Mouse (Mus musculus) cerebellum, adult 11 months (tissue): ENCODE measurements around the gene Hlcs.

Source experiments
- DNase-seq: peaks from one replicate; pipeline ENCODE4 v3.0.0; 2022

The Hlcs gene

GRCm38 (mm10) chr16:94327781-94328711, 14.7 kb upstream of the Hlcs start, which contains the start of gene Ripply3:
Gene Ripply3, plus strand, starts transcription at chr16:94328420.
- no peak for DNase-seq

GRCm38 (mm10) chr16:94326008-94326407, 12.6 kb upstream of the Hlcs start:
- no peak for DNase-seq

- no peak for DNase-seq
Measured at GRCm38 (mm10) chr16:94323681-94324080, 10.3 kb upstream of the Hlcs start.

GRCm38 (mm10) chr16:94320223-94320622, 6.9 kb upstream of the Hlcs start:
- no peak for DNase-seq

GRCm38 (mm10) chr16:94317752-94318151, 4.4 kb upstream of the Hlcs start:
- no peak for DNase-seq

GRCm38 (mm10) chr16:94315215-94315614, 1.8 kb upstream of the Hlcs start:
- no peak for DNase-seq

GRCm38 (mm10) chr16:94314626-94315025, 1.3 kb upstream of the Hlcs start:
- DNase-seq: no peak

- DNase-seq: peak; percentile 90
Measured at GRCm38 (mm10) chr16:94312663-94313228, 625 bp downstream of the Hlcs start.

- no peak for DNase-seq
Measured at GRCm38 (mm10) chr16:94311931-94312330, 1.4 kb downstream of the Hlcs start.

GRCm38 (mm10) chr16:94311416-94311815, 2.0 kb downstream of the Hlcs start:
- no peak for DNase-seq

GRCm38 (mm10) chr16:94309025-94309424, 4.3 kb downstream of the Hlcs start:
- DNase-seq: no peak

- no peak for DNase-seq
Measured at GRCm38 (mm10) chr16:94307942-94308341, 5.4 kb downstream of the Hlcs start.

GRCm38 (mm10) chr16:94307526-94307925, 5.8 kb downstream of the Hlcs start:
- peak; percentile 54 for DNase-seq

GRCm38 (mm10) chr16:94303203-94303535, 10.2 kb downstream of the Hlcs start:
- no peak for DNase-seq

GRCm38 (mm10) chr16:94302274-94303202, 10.8 kb downstream of the Hlcs start:
- DNase-seq: peak; percentile 78

GRCm38 (mm10) chr16:94301696-94302095, 11.7 kb downstream of the Hlcs start:
- DNase-seq: no peak

GRCm38 (mm10) chr16:94301194-94301593, 12.2 kb downstream of the Hlcs start:
- DNase-seq: no peak

GRCm38 (mm10) chr16:94299210-94299609, 14.2 kb downstream of the Hlcs start:
- DNase-seq: no peak

- DNase-seq: no peak
Measured at GRCm38 (mm10) chr16:94298081-94298480, 15.3 kb downstream of the Hlcs start.

- no peak for DNase-seq
Measured at GRCm38 (mm10) chr16:94291141-94291540, 22.2 kb downstream of the Hlcs start.

GRCm38 (mm10) chr16:94290073-94290999, 23.0 kb downstream of the Hlcs start:
- DNase-seq: peak; percentile 89
